Mouse (Mus musculus) v-Abl transformed pro-B cells (cell line): ENCODE data around the gene Camkk1.

Source experiments
- in situ Hi-C, 2 experiments: fragments of 400-800 bp; cut with MboI; formaldehyde crosslinking; loops; one replicate each; pipeline ENCODE4 v1.15.1; 2025; ENCODE audit not compliant: unreplicated experiment in 2 of 2

The Camkk1 gene

DNA sequence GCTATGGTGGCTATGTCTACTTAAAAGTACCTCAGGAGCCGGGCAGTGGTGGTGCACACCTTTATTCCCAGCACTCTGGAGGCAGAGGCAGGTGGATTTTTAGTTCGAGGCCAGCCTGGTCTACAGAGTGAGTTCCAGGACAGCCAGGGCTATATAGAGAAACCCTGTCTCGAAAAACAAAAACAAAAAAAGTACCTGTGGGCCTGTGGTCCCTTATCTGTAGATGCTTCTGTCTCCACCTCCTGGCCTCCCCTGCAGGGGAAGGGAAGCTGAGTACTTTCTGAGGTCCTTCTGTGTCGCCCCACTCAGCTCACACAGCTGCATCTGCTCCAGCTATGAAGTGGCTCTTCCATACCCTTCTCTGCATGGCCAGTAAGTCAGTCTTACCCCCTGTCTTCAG, 71.5 kb downstream of the Camkk1 start, which contains the start of gene Itgae:
Gene Itgae (plus strand): TSS at position 301 of the 400 bp plus-strand sequence.
- in situ Hi-C loops, result no loop called here

DNA sequence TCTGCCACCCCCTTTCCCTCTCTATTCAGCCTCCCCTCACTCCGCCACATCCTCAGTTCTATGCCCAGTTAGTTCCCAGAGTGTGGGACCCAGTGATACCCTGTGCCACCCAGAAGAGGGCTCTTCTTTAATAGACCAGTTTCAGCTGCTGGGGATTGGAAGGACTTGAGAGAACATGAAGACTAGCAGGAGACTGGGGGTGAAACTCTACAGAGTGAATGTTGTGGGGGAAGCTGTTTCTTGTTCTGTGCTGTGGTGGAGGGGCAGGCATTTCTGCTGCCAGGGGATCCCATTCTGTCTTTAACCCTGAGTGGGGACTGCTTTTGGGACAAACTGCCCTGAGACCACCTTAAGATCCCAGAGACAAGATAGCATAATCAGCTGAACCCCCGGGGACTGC, 72.0 kb downstream of the Camkk1 start:
- in situ Hi-C loops, result no loop called here
